Mouse (Mus musculus) intestine, embryonic 15.5 days (tissue): ENCODE measurements around the gene Tmem185b. TPM values are rescaled to one million over a fixed set of nuclear protein-coding genes. Genes with fewer than 3 reads are reported as not detected.
A peak's percentile ranks its signal among the peaks of the same experiment; 100 is the strongest.

Experiments used
- ATAC-seq: fragments of 200-750 bp; cut with Nextera tagmentation; 2 replicates; pipeline ENCODE4 v1.8.0; 2017; ENCODE audit warnings: moderate TSS enrichment, moderate library complexity
- H3K27ac ChIP-seq: fragments of 300-500 bp; sonication (generic); 2 replicates; pipeline ENCODE4 v1.5.1; 2015; ENCODE audit warnings: mild to moderate bottlenecking, inconsistent platforms
- H3K27me3 ChIP-seq: fragments of 300-500 bp; sonication (generic); replicated peaks from 2 replicates; pipeline ENCODE4 v1.6.1; 2015; ENCODE audit warnings: inconsistent platforms
- H3K36me3 ChIP-seq: fragments of 300-500 bp; sonication (generic); 2 replicates; pipeline ENCODE4 v1.6.1; 2015; ENCODE audit warnings: inconsistent platforms
- H3K4me1 ChIP-seq: fragments of 300-500 bp; sonication (generic); replicated peaks from 2 replicates; pipeline ENCODE4 v1.6.1; 2015; ENCODE audit warnings: inconsistent platforms
- H3K4me2 ChIP-seq: fragments of 300-500 bp; sonication (generic); replicated peaks from 2 replicates; pipeline ENCODE4 v1.6.1; 2015; ENCODE audit warnings: mild to moderate bottlenecking, inconsistent platforms
- H3K4me3 ChIP-seq: fragments of 300-500 bp; sonication (generic); replicated peaks from 2 replicates; pipeline ENCODE4 v1.5.1; 2015; ENCODE audit warnings: inconsistent platforms
- H3K9ac ChIP-seq: fragments of 300-500 bp; sonication (generic); 2 replicates; pipeline ENCODE4 v1.6.1; 2015; ENCODE audit warnings: inconsistent platforms
- H3K9me3 ChIP-seq: fragments of 300-500 bp; sonication (generic); 2 replicates; pipeline ENCODE4 v1.6.1; 2016; ENCODE audit warnings: inconsistent platforms
- whole genome bisulfite sequencing: fragments of 180-500 bp; shearing (Covaris S2); methylation state at CpG from one replicate; pipeline ENCODE4 v1.1.7; 2015; 5-methylcytosine and 5-hydroxymethylcytosine counted together
- polyA plus RNA-seq: library from polyadenylated mRNA; unstranded; fragments of >200 nt; fragmentation: Nextera tagmentation; extraction: Ambion mirVana; gene quantifications from 2 replicates; pipeline ENCODE4 v1.2.1, GENCODE M21; 2015

Gene Tmem185b
- polyA plus RNA-seq, 1 experiment from 2014 or later = 25.7 TPM

GRCm38 (mm10) chr1:119505951-119506350, 20.0 kb upstream of the Tmem185b start:
- H3K4me2 ChIP-seq = no peak overlapping the region
- ATAC-seq = no peak
- H3K27ac ChIP-seq = no peak overlapping the region
- 90% methylated on average over 3 of the region's 3 CpGs for WGBS
- H3K9me3 ChIP-seq = no peaks in the 10 kb centered on the region
- no peaks in the 10 kb centered on the region for H3K27me3 ChIP-seq
- no peaks in the 10 kb centered on the region for H3K36me3 ChIP-seq
- H3K4me3 ChIP-seq = no peak overlapping the region
- H3K9ac ChIP-seq = no peak overlapping the region
- peaks cover 11% of the 10 kb centered on the region for H3K4me1 ChIP-seq

GRCm38 (mm10) chr1:119508548-119508947, 17.4 kb upstream of the Tmem185b start:
- Histone ChIP-seq H3K36me3 (no peaks in the 10 kb centered on the region), H3K4me3 (no peak overlapping the region), H3K4me1 (peaks cover 6% of the 10 kb centered on the region), H3K9me3 (no peaks in the 10 kb centered on the region), H3K27me3 (no peaks in the 10 kb centered on the region), H3K27ac (0 out of 2 replicates have a peak overlapping the region, but pooled peaks have one; percentile 36), H3K9ac (no peak overlapping the region), H3K4me2 (no peak overlapping the region)
- no peak for ATAC-seq
- 41% methylated on average over 4 of the region's 4 CpGs for WGBS

- no peak overlapping the region for H3K9ac ChIP-seq
- peaks cover 6% of the 10 kb centered on the region for H3K4me1 ChIP-seq
- no peaks in the 10 kb centered on the region for H3K36me3 ChIP-seq
- ATAC-seq = no peak
- no peaks in the 10 kb centered on the region for H3K27me3 ChIP-seq
- 87% methylated on average over 7 of the region's 7 CpGs for WGBS
- no peaks in the 10 kb centered on the region for H3K9me3 ChIP-seq
- no peak overlapping the region for H3K4me3 ChIP-seq
- H3K4me2 ChIP-seq = no peak overlapping the region
- no peak overlapping the region for H3K27ac ChIP-seq
Observed at GRCm38 (mm10) chr1:119509474-119509873, 16.5 kb upstream of the Tmem185b start.

- Histone ChIP-seq H3K4me2 (no peak overlapping the region), H3K4me3 (no peak overlapping the region), H3K9me3 (no peaks in the 10 kb centered on the region), H3K36me3 (no peaks in the 10 kb centered on the region), H3K4me1 (0 out of 2 replicates have a peak, but pooled peaks cover 2% of the 10 kb centered on the region), H3K9ac (no peak overlapping the region), H3K27ac (no peak overlapping the region), H3K27me3 (no peaks in the 10 kb centered on the region)
- 61% methylated on average over 9 of the region's 9 CpGs for WGBS
- no peak for ATAC-seq
Observed at GRCm38 (mm10) chr1:119510409-119510808, 15.6 kb upstream of the Tmem185b start.

GRCm38 (mm10) chr1:119510857-119511256, 15.1 kb upstream of the Tmem185b start:
- Histone ChIP-seq H3K9ac (no peak overlapping the region), H3K9me3 (no peaks in the 10 kb centered on the region), H3K27ac (no peak overlapping the region), H3K36me3 (no peaks in the 10 kb centered on the region), H3K4me2 (no peak overlapping the region), H3K27me3 (no peaks in the 10 kb centered on the region), H3K4me1 (0 out of 2 replicates have a peak, but pooled peaks cover 2% of the 10 kb centered on the region), H3K4me3 (no peak overlapping the region)
- ATAC-seq = no peak
- WGBS = 67% methylated on average over 8 of the region's 8 CpGs

- Histone ChIP-seq H3K4me3 (no peak overlapping the region), H3K9me3 (no peaks in the 10 kb centered on the region), H3K9ac (no peak overlapping the region), H3K4me2 (no peak overlapping the region), H3K27ac (no peak overlapping the region), H3K36me3 (no peaks in the 10 kb centered on the region), H3K27me3 (no peaks in the 10 kb centered on the region), H3K4me1 (peaks cover 3% of the 10 kb centered on the region; the same call in 1 of the 2 replicates)
- no peak for ATAC-seq
- WGBS = 74% methylated on average over 7 of the region's 7 CpGs
Observed at GRCm38 (mm10) chr1:119518060-119518459, 7.9 kb upstream of the Tmem185b start.

GRCm38 (mm10) chr1:119518786-119519185, 7.2 kb upstream of the Tmem185b start:
- Histone ChIP-seq H3K4me1 (peaks cover 3% of the 10 kb centered on the region; the same call in 1 of the 2 replicates), H3K9me3 (no peaks in the 10 kb centered on the region), H3K27me3 (no peaks in the 10 kb centered on the region), H3K4me2 (no peak overlapping the region), H3K4me3 (no peak overlapping the region), H3K36me3 (no peaks in the 10 kb centered on the region), H3K27ac (no peak overlapping the region), H3K9ac (no peak overlapping the region)
- ATAC-seq = no peak

GRCm38 (mm10) chr1:119519286-119519685, 6.7 kb upstream of the Tmem185b start:
- 45% methylated on average over 6 of the region's 6 CpGs for WGBS
- no peaks in the 10 kb centered on the region for H3K9me3 ChIP-seq
- H3K36me3 ChIP-seq = no peaks in the 10 kb centered on the region
- H3K27ac ChIP-seq = 0 out of 2 replicates have a peak overlapping the region, but pooled peaks have one; percentile 13
- H3K27me3 ChIP-seq = no peaks in the 10 kb centered on the region
- ATAC-seq = no peak
- H3K4me3 ChIP-seq = no peak overlapping the region
- H3K4me2 ChIP-seq = no peak overlapping the region
- peaks cover 3% of the 10 kb centered on the region; the same call in 1 of the 2 replicates for H3K4me1 ChIP-seq
- no peak overlapping the region for H3K9ac ChIP-seq

GRCm38 (mm10) chr1:119521029-119521428, 4.9 kb upstream of the Tmem185b start:
- Histone ChIP-seq H3K27me3 (no peaks in the 10 kb centered on the region), H3K4me2 (no peak overlapping the region), H3K36me3 (no peaks in the 10 kb centered on the region), H3K9ac (no peak overlapping the region), H3K27ac (no peak overlapping the region), H3K4me1 (peaks cover 11% of the 10 kb centered on the region), H3K9me3 (no peaks in the 10 kb centered on the region), H3K4me3 (no peak overlapping the region)
- 36% methylated on average over 2 of the region's 2 CpGs for WGBS
- ATAC-seq = no peak

- no peak overlapping the region for H3K27ac ChIP-seq
- peaks cover 17% of the 10 kb centered on the region for H3K4me1 ChIP-seq
- no peak overlapping the region for H3K4me3 ChIP-seq
- no peak overlapping the region for H3K4me2 ChIP-seq
- no peak overlapping the region for H3K9ac ChIP-seq
- no peaks in the 10 kb centered on the region for H3K27me3 ChIP-seq
- no peak for ATAC-seq
- no peaks in the 10 kb centered on the region for H3K36me3 ChIP-seq
- H3K9me3 ChIP-seq = no peaks in the 10 kb centered on the region
- WGBS = 74% methylated on average over 7 of the region's 7 CpGs
Observed at GRCm38 (mm10) chr1:119521681-119522080, 4.3 kb upstream of the Tmem185b start.

GRCm38 (mm10) chr1:119522726-119523125, 3.2 kb upstream of the Tmem185b start:
- Histone ChIP-seq H3K4me1 (peaks cover 22% of the 10 kb centered on the region), H3K4me3 (no peak overlapping the region), H3K27ac (peak overlapping the region; percentile 32; the same call in 1 of the 2 replicates), H3K4me2 (no peak overlapping the region), H3K27me3 (no peaks in the 10 kb centered on the region), H3K9me3 (no peaks in the 10 kb centered on the region), H3K36me3 (peaks cover 10% of the 10 kb centered on the region), H3K9ac (no peak overlapping the region)
- 72% methylated on average over 4 of the region's 4 CpGs for WGBS
- peak; percentile 60 for ATAC-seq

GRCm38 (mm10) chr1:119523369-119523768, 2.6 kb upstream of the Tmem185b start:
- no peaks in the 10 kb centered on the region for H3K27me3 ChIP-seq
- no peak overlapping the region for H3K4me3 ChIP-seq
- H3K9ac ChIP-seq = no peak overlapping the region
- no peaks in the 10 kb centered on the region for H3K9me3 ChIP-seq
- peaks cover 14% of the 10 kb centered on the region for H3K36me3 ChIP-seq
- H3K4me2 ChIP-seq = no peak overlapping the region
- WGBS = 79% methylated on average over 7 of the region's 7 CpGs
- no peak for ATAC-seq
- peak overlapping the region; percentile 48; the same call in 1 of the 2 replicates for H3K27ac ChIP-seq
- H3K4me1 ChIP-seq = peaks cover 22% of the 10 kb centered on the region

GRCm38 (mm10) chr1:119523826-119524225, 2.1 kb upstream of the Tmem185b start:
- Histone ChIP-seq H3K4me1 (peaks cover 22% of the 10 kb centered on the region), H3K36me3 (peaks cover 17% of the 10 kb centered on the region), H3K27ac (0 out of 2 replicates have a peak overlapping the region, but pooled peaks have one; percentile 48), H3K4me2 (no peak overlapping the region), H3K9ac (no peak overlapping the region), H3K4me3 (no peak overlapping the region), H3K9me3 (no peaks in the 10 kb centered on the region), H3K27me3 (no peaks in the 10 kb centered on the region)
- WGBS = 92% methylated on average over 7 of the region's 7 CpGs
- ATAC-seq = no peak
